Comparison of ENCODE assay signal across 7 mouse cellular contexts in genomic region chr13:71006117-71006516, GRCm38 (mm10).
DNase-seq lines count a peak whose midpoint lies in the region; ATAC-seq and TF ChIP-seq lines count a peak whose summit lies in the region.

No protein-coding gene starts in this region.

- H3K4me3 ChIP-seq in thymus, adult 2 months (ENCODE audit: control insufficient read depth, insufficient read depth, low read length) = no peak overlapping the region
- no peak overlapping the region for H3K4me3 ChIP-seq in forebrain, embryonic 12.5 days (replicated peaks)
- no peak overlapping the region for H3K4me3 ChIP-seq in kidney, postnatal 0 days (replicated peaks; ENCODE audit: low read depth, low read length)

- no peak overlapping the region for H3K27ac ChIP-seq in thymus, adult 2 months (ENCODE audit: control insufficient read depth, insufficient read depth, low read length)
- H3K27ac ChIP-seq in forebrain, embryonic 12.5 days = no peak overlapping the region
- no peak overlapping the region for H3K27ac ChIP-seq in kidney, postnatal 0 days

- peak; percentile 46; the same call in 1 of the 2 replicates for ATAC-seq in forebrain, embryonic 12.5 days (ENCODE audit: low FRiP score)
- ATAC-seq in kidney, postnatal 0 days (replicated peaks; ENCODE audit: low FRiP score, low read depth) = no peak

- no peaks in the 10 kb centered on the region for H3K27me3 ChIP-seq in thymus, adult 2 months (ENCODE audit: control insufficient read depth, insufficient read depth, low read length)
- H3K27me3 ChIP-seq in forebrain, embryonic 12.5 days = peaks cover 30% of the 10 kb centered on the region
- no peaks in the 10 kb centered on the region for H3K27me3 ChIP-seq in kidney, postnatal 0 days (ENCODE audit: insufficient read depth, low read length)

- no peak overlapping the region for H3K9ac ChIP-seq in forebrain, embryonic 12.5 days
- H3K9ac ChIP-seq in kidney, postnatal 0 days (ENCODE audit: low read depth, low read length) = no peak overlapping the region

- peak; percentile 7 for DNase-seq in thymus, adult 2 months
- no peak for DNase-seq in thymus, adult 18-20 months
- peak; percentile 78 for DNase-seq in brain, embryonic 14.5 days (ENCODE audit: low read depth)
- DNase-seq in kidney, postnatal 0 days (ENCODE audit: low spot score) = peak; percentile 70
- DNase-seq in lung, postnatal 36 days = peak; percentile 54
- DNase-seq in testis, postnatal 10 days (ENCODE audit: low spot score) = peak; percentile 58

- TF ChIP-seq CTCF in thymus, adult 2 months (IDR thresholded peaks at IDR 0.05; ENCODE audit: borderline replicate concordance, control insufficient read depth, extremely low read depth, insufficient read depth, low read length, poor library complexity) = no peak
- TF ChIP-seq CTCF in brain, embryonic 14.5 days (IDR thresholded peaks at IDR 0.05; ENCODE audit: borderline replicate concordance, extremely low read depth, insufficient read depth, insufficient read length) = peak; percentile 67; the same call in 1 of the 2 replicates
- TF ChIP-seq CTCF in kidney, postnatal 0 days (IDR thresholded peaks at IDR 0.05; ENCODE audit: low read depth) = peak; percentile 83

- H3K4me2 ChIP-seq in forebrain, embryonic 12.5 days = no peak overlapping the region
- H3K4me2 ChIP-seq in kidney, postnatal 0 days (ENCODE audit: low read length) = no peak overlapping the region

- TF ChIP-seq POLR2A in thymus, adult 2 months (IDR thresholded peaks at IDR 0.05; ENCODE audit: control insufficient read depth, extremely low read depth, insufficient read depth, low read length, poor library complexity) = no peak
- TF ChIP-seq POLR2A in brain, embryonic 14.5 days (IDR thresholded peaks at IDR 0.05; ENCODE audit: borderline replicate concordance, extremely low read depth, insufficient read depth, insufficient read length, poor library complexity, severe bottlenecking) = no peak

- WGBS in thymus, adult 2 months = 6% methylated on average over 1 of the region's 1 CpGs
- 19% methylated on average over 1 of the region's 1 CpGs for WGBS in forebrain, embryonic 12.5 days
- 6% methylated on average over 1 of the region's 1 CpGs for WGBS in kidney, postnatal 0 days

- no peaks in the 10 kb centered on the region for H3K9me3 ChIP-seq in forebrain, embryonic 12.5 days
- no peaks in the 10 kb centered on the region for H3K9me3 ChIP-seq in kidney, postnatal 0 days (replicated peaks; ENCODE audit: low read length)

- no peaks in the 10 kb centered on the region for H3K4me1 ChIP-seq in thymus, adult 2 months (replicated peaks; ENCODE audit: control insufficient read depth, insufficient read depth, low read length)
- H3K4me1 ChIP-seq in forebrain, embryonic 12.5 days = no peaks in the 10 kb centered on the region
- no peaks in the 10 kb centered on the region for H3K4me1 ChIP-seq in kidney, postnatal 0 days (replicated peaks; ENCODE audit: insufficient read depth, low read length)

- no peaks in the 10 kb centered on the region for H3K36me3 ChIP-seq in thymus, adult 2 months (ENCODE audit: control insufficient read depth, insufficient read depth, low read length)
- H3K36me3 ChIP-seq in forebrain, embryonic 12.5 days (replicated peaks) = no peaks in the 10 kb centered on the region
- no peaks in the 10 kb centered on the region for H3K36me3 ChIP-seq in kidney, postnatal 0 days (ENCODE audit: insufficient read depth, low read length)

Comparison
In these comparisons a context has a peak if more than half of its experiments do, and no peak if none do; other contexts are left out.
1. DNase-seq: peak in thymus, adult 2 months (single experiment), brain, embryonic 14.5 days (single experiment), kidney, postnatal 0 days (single experiment), lung, postnatal 36 days (single experiment) and testis, postnatal 10 days (single experiment); none in thymus, adult 18-20 months (0 of 2).